Mouse (Mus musculus) liver, postnatal 0 days (tissue): ENCODE measurements around the gene Pou2af1. TPM values are rescaled to one million over a fixed set of nuclear protein-coding genes. Genes with fewer than 3 reads are reported as not detected.

Experiments
- ATAC-seq: fragments of 200-750 bp; cut with Nextera tagmentation; 2 replicates; pipeline ENCODE4 v1.8.0; 2017; ENCODE audit warnings: mild to moderate bottlenecking, moderate library complexity
- DNase-seq: peaks from one replicate; pipeline ENCODE4 v3.0.0-alpha.2; 2016
- H3K27ac ChIP-seq: fragments of 300-500 bp; sonication (generic); 2 replicates; pipeline ENCODE4 v1.5.1; 2014; ENCODE audit warnings: antibody characterized with exemption, moderate library complexity, mild to moderate bottlenecking, low read depth
- H3K27me3 ChIP-seq: fragments of 300-500 bp; sonication (generic); 2 replicates; pipeline ENCODE4 v1.6.1; 2014; ENCODE audit warnings: low read length, control low read depth, mixed read lengths; ENCODE audit not compliant: insufficient read depth
- H3K36me3 ChIP-seq: fragments of 300-500 bp; sonication (generic); replicated peaks from 2 replicates; pipeline ENCODE4 v1.6.1; 2014; ENCODE audit warnings: mild to moderate bottlenecking, control low read depth, low read length, moderate library complexity, mixed read lengths; ENCODE audit not compliant: insufficient read depth
- H3K4me1 ChIP-seq: fragments of 300-500 bp; sonication (generic); 2 replicates; pipeline ENCODE4 v1.6.1; 2014; ENCODE audit warnings: antibody characterized with exemption, mild to moderate bottlenecking, control low read depth; ENCODE audit not compliant: insufficient read depth
- H3K4me2 ChIP-seq: fragments of 300-500 bp; sonication (generic); 2 replicates; pipeline ENCODE4 v1.6.1; 2014; ENCODE audit warnings: low read depth, mild to moderate bottlenecking, low read length, moderate library complexity, mixed read lengths
- H3K4me3 ChIP-seq: fragments of 300-500 bp; sonication (generic); 2 replicates; pipeline ENCODE4 v1.5.1; 2014; ENCODE audit warnings: low read depth, low read length
- H3K9ac ChIP-seq: fragments of 300-500 bp; sonication (generic); replicated peaks from 2 replicates; pipeline ENCODE4 v1.6.1; 2014; ENCODE audit warnings: mild to moderate bottlenecking, moderate library complexity
- H3K9me3 ChIP-seq: fragments of 300-500 bp; sonication (generic); 2 replicates; pipeline ENCODE4 v1.6.1; 2016; ENCODE audit warnings: mild to moderate bottlenecking, control low read depth, low read length, mixed read lengths
- CTCF ChIP-seq: sonication (generic); IDR thresholded peaks from 2 replicates; pipeline ENCODE4 v1.5.1; 2016; ENCODE audit warnings: antibody characterized with exemption, low read depth
- EP300 ChIP-seq: IDR thresholded peaks from 2 replicates; pipeline ENCODE4 v1.6.1; 2016; ENCODE audit warnings: antibody characterized with exemption, low read depth, mild to moderate bottlenecking
- WGBS: fragments of 180-500 bp; shearing (Covaris S2); extraction: QIAGEN DNeasy Blood & Tissue Kit; methylation state at CpG from one replicate; pipeline ENCODE4 v1.1.7; 2014; ENCODE audit not compliant: insufficient replicate concordance; 5-methylcytosine and 5-hydroxymethylcytosine counted together
- polyA plus RNA-seq: library from polyadenylated mRNA; unstranded; fragments of >200 nt; fragmentation: Nextera tagmentation; extraction: Ambion mirVana; gene quantifications from 2 replicates; pipeline ENCODE4 v1.2.1, GENCODE M21; 2015

Gene Pou2af1
- polyA plus RNA-seq, 1 experiment from 2014 or later: 7.6 TPM

DNA sequence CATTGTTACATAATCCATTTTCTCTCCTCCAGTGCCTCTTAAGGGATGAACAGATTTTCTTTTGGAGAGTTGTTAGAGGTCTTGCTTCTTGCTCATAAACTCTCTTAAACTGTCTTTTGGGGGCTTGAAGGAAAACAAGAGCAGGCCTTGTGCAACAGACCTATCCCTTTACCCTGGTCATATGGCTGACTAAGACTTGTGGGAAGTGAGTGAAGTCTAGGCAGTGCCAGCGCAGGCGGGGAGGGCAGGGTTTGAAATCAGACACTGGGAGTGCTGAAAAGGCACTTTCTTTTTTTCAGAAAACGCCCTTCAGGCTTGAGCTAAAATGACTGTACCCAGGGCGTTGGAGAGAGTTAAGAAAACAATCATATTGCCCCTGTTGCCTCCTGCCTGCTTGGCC lies 1.8 kb downstream of the Pou2af1 start:
- H3K27ac ChIP-seq: no peak overlapping the region
- H3K9me3 ChIP-seq: no peaks in the 10 kb centered on the region
- H3K27me3 ChIP-seq: no peaks in the 10 kb centered on the region
- H3K4me1 ChIP-seq: no peaks in the 10 kb centered on the region
- peak overlapping the region; percentile 28 for H3K4me3 ChIP-seq
- peak overlapping the region; percentile 44 for H3K4me2 ChIP-seq
- no peaks in the 10 kb centered on the region for H3K36me3 ChIP-seq
- ATAC-seq: no peak
- no peak for DNase-seq
- no peak for TF ChIP-seq EP300
- TF ChIP-seq CTCF: no peak
- no peak overlapping the region for H3K9ac ChIP-seq
- WGBS: 47% methylated on average over 4 of the region's 4 CpGs

DNA sequence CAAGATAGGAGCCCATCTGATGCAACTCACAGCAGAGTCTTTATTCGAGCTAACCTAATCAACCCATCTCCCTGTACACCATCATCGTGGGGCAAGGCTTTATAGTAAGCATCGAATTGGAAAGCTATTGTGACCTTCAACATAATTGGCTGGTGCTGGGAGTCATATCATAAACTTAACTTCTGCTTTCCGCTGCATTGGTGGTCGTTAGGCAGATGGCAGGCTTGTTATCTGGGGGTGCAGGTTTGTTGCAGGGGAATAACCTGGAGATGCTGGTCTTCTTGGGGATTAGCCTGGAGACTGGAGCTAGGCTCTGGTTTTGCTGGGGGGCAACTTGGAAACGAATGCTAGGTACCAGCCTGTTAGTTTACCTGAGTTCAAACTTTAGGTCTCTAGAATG lies 2.4 kb downstream of the Pou2af1 start:
- no peak for TF ChIP-seq CTCF
- TF ChIP-seq EP300: no peak
- Histone ChIP-seq H3K27ac (no peak overlapping the region), H3K4me1 (no peaks in the 10 kb centered on the region), H3K36me3 (no peaks in the 10 kb centered on the region), H3K9ac (no peak overlapping the region), H3K4me2 (peak overlapping the region; percentile 44), H3K4me3 (peak overlapping the region; percentile 28; the same call in 1 of the 2 replicates), H3K9me3 (no peaks in the 10 kb centered on the region), H3K27me3 (no peaks in the 10 kb centered on the region)
- no peak for DNase-seq
- no peak for ATAC-seq
- WGBS: 46% methylated on average over 6 of the region's 6 CpGs

GRCm38 (mm10) chr9:51225636-51226166 lies 12.2 kb downstream of the Pou2af1 start:
- Histone ChIP-seq H3K4me1 (no peaks in the 10 kb centered on the region), H3K9ac (no peak overlapping the region), H3K4me3 (no peak overlapping the region), H3K27me3 (no peaks in the 10 kb centered on the region), H3K27ac (no peak overlapping the region), H3K9me3 (no peaks in the 10 kb centered on the region), H3K36me3 (no peaks in the 10 kb centered on the region), H3K4me2 (no peak overlapping the region)
- DNase-seq (no peak), ATAC-seq (no peak)
- TF ChIP-seq CTCF (no peak), EP300 (no peak)
- WGBS: 73% methylated on average over 5 of the region's 5 CpGs

DNA sequence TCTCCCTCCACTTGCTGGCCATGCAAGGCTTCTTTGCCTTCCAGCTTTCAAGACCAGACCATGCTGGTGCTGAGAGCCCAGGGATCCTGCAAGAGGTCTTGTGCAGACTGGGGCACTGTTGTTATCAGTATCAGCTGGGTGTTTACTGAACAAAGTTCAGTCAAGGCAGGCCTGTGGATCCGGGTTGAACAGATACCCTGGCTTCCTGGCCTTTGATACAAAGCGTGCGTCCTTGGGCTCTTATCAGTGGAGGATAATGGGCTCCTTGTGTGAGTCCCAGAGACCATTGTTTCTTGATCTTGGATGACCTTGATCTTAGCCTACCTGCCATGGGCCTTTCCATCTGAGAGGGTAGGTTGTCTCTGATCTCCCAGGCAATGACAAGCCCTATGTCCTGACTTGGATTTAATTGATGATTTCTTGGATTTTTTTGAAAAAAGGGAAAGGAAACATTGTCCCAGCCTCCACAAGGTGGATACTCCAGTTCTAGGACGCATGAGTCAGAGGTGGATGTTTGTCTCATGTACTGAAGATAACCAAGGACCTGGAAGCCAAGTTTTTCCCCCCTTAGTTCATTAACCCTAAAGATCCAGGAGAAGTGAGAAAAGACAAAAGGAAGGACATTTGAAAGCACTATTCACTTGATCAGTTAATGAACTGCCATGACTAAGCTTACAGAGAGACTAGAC lies 17.3 kb downstream of the Pou2af1 start:
- Histone ChIP-seq H3K9me3 (no peaks in the 10 kb centered on the region), H3K27ac (no peak overlapping the region), H3K4me1 (no peaks in the 10 kb centered on the region), H3K27me3 (no peaks in the 10 kb centered on the region), H3K4me2 (no peak overlapping the region), H3K4me3 (no peak overlapping the region), H3K9ac (no peak overlapping the region), H3K36me3 (no peaks in the 10 kb centered on the region)
- WGBS: 31% methylated on average over 4 of the region's 4 CpGs
- TF ChIP-seq CTCF: no peak
- TF ChIP-seq EP300: no peak
- DNase-seq (no peak), ATAC-seq (no peak)

GRCm38 (mm10) chr9:51232163-51232562 lies 18.7 kb downstream of the Pou2af1 start:
- H3K9me3 ChIP-seq: no peaks in the 10 kb centered on the region
- TF ChIP-seq CTCF (no peak), EP300 (no peak)
- no peak for ATAC-seq
- H3K4me3 ChIP-seq: no peak overlapping the region
- H3K4me2 ChIP-seq: no peak overlapping the region
- WGBS: 89% methylated on average over 8 of the region's 8 CpGs
- no peak for DNase-seq
- H3K9ac ChIP-seq: no peak overlapping the region
- H3K4me1 ChIP-seq: no peaks in the 10 kb centered on the region
- H3K27me3 ChIP-seq: no peaks in the 10 kb centered on the region
- H3K27ac ChIP-seq: no peak overlapping the region
- no peaks in the 10 kb centered on the region for H3K36me3 ChIP-seq

GRCm38 (mm10) chr9:51238741-51239385 lies 25.4 kb downstream of the Pou2af1 start:
- TF ChIP-seq CTCF: no peak
- TF ChIP-seq EP300: no peak
- DNase-seq (no peak), ATAC-seq (no peak)
- H3K9me3 ChIP-seq: no peaks in the 10 kb centered on the region
- no peak overlapping the region for H3K27ac ChIP-seq
- no peaks in the 10 kb centered on the region for H3K4me1 ChIP-seq
- H3K4me3 ChIP-seq: no peak overlapping the region
- no peak overlapping the region for H3K4me2 ChIP-seq
- 35% methylated on average over 12 of the region's 12 CpGs for WGBS
- H3K27me3 ChIP-seq: no peaks in the 10 kb centered on the region
- no peak overlapping the region for H3K9ac ChIP-seq
- no peaks in the 10 kb centered on the region for H3K36me3 ChIP-seq
